Mouse (Mus musculus) T-cell, adult 2 months (primary cell): ENCODE measurements at regions not wholly inside any gene's neighbourhood (a gene's known extent, or its start where the extent isn't known, plus 50 kb on each side); places are given as distances from the start of the nearest gene placed in this dataset.

Source experiments
- DNase-seq: peaks from one replicate; pipeline ENCODE4 v3.0.0; 2022; ENCODE audit warnings: low spot score

DNA sequence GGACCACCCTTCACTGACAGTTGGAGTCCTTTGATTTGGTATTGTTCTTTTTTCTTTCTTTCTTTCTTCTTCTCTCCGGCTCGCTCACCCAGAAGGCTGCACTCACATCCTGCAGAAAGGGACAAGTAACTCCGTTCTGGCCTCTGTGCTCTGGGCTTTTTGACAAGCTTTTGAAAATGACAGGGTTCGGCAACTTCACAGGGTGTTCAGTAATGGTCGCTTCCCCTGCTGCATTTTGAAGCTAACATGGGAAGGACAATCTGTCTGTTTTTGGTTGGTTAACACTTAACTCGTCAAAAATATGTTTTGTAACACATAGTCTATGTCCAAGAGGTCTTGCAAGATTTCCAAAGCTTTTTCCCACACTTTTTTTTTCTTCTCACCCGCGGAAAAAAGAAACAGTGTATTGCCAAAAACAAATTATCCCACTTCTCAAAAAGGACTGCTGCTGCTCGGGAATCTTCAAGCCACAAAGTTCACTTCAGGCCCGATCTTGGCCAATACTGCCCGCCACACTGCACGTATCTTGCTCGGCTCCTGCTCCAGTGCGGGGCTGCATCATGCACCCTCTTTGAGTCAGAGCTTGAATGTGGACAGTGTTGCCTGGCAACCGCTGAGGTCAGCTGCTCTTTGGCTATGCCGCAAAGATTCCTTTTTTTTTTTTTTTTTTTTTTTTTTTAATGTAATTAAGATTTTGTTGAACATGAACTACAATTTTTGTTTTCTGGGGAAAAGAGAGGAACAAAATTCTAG lies 209.4 kb upstream of the Inhba start:
- DNase-seq: no peak

DNA sequence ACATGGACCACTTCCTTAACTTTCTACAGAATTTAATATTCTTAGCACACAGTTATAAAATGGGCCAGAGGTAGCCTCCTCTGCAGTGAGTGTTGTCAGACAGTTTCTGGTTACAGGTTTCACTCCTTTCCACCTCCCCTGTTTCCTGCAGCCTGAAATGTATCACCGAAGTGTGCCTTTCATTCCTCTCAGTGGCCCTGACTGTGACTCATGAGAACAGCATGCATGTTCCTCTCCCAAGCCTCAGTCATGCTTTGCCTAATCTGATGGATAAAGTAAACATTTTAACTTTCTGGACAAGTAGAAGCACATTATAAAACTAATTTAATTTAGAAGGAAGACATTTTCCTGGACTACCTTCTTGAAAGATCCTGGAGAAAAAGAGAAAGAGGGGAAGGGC lies 207.7 kb upstream of the Inhba start:
- DNase-seq: no peak

DNA sequence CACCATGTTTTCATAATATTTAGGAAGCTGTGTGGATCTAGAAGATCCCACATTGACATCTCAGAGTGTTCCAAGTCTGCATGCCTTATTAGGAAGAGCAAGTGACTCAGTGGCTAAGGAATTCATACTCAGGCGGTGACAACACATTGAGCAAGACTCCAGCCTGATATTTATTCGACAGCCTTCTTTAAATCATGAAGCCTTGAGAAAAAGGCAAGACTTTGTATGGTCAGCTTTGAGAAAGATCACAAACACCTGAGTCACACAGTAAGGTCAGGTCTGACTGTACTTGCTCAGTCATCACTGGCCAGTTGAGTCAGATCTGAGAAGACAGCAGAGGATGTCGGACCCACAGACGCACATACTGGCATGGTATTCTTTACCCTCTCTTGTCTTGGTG lies 204.7 kb upstream of the Inhba start:
- no peak for DNase-seq

DNA sequence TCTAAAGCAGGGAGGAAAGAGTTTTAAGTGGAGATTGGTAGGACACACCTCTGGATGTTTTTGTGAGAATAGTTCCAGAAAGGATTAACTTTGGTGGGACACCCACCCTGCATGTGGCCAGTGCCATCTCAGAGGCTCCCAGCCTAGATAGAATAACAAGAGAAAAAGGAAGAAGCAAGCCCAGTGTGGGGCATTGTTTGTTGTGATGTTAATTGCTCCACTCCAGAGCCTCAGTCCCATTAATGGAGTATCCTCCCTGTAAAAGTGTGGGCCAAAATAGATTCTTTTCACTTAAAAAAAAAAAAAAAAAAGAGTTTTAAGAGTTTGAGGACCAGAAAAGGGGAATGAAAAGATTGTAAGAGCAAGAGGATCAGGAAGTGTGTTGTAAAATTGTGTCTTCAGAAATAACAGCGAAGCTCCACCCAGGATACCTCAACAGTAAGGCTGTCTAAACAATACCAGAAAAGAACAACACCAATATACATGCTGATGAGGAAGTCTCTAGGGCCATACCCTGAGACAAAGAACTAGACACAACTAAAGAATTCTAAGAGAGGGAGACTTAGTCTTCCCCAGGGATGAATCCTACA lies 189.3 kb upstream of the Inhba start:
- DNase-seq: no peak

DNA sequence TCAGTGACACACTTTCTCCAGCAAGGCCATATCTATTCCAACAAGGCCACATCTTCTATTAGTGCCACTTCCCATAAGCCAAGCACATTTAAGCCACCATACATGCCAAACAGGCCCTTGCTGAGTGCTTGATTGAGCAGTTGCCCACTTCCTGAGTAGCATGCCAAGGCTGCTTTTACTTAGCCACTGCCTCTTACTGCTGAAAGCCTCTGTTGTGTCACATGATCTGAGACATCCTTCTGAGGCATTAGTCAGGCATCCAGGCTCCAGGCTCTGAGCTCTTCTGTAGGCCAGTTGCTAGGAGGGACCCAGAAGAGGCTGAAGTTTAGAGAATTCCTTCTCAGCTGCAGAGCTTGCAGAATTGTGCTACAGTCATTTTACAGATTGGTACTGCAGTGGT lies 165.8 kb upstream of the Inhba start:
- peak; percentile 39 for DNase-seq

DNA sequence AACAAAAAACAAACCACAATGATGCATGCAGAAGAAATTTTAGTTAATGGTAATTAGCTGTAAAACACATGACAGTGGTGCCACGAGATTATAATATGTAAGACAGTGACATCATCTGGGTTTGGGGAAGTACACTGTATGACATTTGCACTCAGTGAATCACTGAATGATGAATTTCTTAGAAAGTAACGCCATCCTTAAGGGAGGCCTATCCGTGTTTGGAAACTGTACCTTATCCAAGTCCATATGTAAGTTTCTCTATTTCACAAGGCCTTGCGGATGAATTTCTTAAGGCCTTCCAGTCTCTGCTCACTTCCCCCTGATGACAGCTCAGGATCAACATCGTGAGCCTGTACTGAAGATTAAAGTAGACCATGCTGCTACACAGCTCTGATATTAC lies 163.6 kb upstream of the Inhba start:
- DNase-seq: no peak

DNA sequence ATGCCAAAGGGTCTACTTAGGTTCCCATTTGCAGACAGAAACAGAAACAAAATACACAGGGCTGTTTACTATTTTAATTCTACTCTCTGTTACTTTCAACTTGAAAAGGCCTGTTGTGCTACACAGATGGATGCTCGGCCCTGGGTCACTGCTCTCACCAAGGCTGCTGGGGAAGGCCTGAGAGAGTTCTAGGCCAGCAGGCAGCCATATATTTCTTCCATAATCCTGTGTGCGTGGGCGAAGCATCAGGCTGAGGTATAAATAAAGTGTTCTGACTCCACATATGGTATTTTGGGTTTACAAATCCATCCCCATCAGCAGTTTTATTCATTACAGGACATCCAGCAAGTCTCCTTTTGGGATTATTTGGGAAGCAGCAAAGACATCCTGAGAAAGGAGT lies 162.5 kb upstream of the Inhba start:
- DNase-seq: no peak

DNA sequence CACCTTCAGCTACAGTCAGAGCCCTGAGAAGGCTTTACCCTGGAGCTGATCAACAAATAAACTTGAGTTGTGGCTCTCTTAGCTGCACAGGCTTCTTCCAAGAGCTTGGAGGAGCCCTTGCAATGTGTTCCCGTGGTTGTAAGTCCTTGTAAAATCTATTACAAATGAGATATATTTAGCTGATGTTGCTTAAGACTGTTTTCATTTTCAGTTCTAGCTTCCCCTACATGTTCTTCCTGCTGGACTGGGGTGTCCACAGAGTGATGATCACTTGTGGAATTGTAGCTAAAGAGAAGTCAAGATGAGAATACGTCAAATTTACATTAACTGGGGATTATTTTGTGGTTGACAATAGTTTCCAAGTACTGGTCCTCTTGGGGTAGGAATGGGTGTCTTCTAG lies 161.3 kb upstream of the Inhba start:
- no peak for DNase-seq

DNA sequence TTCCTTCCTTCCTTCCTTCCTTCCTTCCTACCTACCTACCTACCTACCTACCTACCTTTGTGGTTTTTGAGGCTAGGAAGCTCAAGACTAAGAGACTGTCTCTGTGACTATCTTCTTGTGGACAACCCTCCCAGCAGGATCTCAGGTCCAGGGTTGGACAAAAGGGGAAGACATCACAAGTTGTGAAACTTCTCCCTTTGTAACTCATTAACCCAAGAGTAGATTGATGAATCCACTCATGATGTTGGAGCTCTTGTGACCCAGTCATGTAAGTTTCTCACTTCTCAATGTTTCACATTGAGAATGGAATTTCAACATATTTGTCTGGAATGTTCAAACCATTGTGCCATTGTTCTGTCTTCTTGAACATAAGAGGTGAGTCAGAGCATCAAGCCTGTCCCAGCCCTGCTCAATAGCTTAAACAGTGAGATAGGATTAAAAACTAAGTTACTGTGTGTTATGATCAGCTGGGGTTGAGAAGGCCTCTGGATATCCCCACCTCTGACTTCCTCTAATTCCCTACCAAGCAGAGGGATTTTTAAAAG lies 158.6 kb upstream of the Inhba start:
- DNase-seq: no peak

DNA sequence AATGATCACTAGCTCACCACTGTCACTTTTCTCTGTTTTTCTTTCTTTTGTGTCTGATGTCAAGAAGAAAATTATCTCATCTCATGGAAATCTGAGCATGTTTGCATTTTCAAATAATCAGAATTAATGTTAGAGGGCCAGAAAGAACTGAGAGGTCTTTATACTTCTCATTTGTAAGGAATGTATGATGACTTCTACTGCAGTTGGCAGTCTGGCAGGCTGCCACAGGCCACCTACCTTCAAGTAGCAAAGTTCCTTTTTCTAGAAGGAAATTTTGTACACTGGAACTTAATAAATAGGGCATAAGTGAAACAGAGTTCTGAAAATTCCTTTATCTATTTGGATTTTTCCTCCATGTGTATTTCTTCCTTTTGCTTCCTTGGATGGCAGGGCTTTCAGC lies 148.7 kb upstream of the Inhba start:
- DNase-seq: no peak

DNA sequence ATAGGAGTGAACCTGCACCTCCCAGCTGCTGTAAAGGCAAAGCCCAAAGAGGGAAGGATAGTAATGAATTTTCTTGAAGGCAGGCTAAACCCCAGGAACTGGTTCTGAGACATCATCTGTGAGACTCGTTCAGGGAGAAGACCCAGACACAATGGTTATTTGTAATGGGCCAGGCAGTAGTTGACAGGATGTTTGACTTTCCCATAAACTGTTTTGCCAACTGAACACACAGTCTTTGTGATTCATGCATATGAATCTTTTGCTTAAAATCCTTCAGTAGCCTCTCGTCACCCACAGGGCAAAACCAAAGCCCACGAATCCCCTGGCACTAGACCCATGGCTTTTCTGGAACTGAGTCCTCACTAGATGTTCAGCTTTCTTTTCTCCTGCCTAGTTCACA lies 148.3 kb upstream of the Inhba start:
- no peak for DNase-seq

DNA sequence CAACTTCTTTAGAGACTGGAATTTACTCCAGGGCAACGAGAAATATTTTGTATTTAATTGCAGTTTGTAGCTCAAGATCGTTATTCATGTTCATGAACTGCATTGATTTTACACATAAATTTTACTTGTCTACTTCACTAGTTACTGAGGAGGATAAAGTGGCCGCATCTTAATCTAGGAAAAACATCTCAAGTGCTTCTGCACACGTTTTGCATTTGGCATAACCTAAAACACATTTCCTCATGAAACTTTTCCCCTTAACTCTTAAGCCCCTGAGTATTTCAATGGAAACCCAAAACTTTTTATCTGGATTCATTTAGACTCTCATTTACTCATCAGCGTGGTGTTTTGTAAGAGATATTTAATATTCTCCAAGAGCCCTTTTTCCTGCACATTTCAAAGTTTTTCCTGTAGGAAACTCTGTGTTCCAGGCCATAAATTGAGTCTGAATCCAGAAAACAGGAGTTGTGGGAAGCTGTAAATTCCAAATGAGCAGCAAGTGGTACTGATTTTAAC lies 144.5 kb upstream of the Inhba start:
- no peak for DNase-seq

DNA sequence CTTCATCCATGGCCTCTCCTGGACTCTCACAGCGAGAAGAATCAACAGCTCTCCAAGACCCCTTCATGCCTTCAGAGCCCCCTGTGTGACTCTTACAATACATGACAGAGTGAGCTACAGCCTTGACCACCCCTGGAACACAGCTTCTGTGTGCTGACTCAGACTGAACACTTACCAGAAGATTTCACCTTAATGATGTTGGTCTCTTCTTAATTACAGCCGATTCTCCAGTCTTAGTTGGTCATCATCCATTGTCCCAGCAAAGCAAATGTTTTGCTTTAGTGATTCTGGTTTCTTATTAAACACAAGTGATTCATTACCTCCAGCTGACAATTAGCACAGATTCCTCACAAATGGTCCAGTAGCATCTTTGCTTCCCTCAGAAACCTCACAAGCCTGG lies 134.0 kb upstream of the Inhba start:
- DNase-seq: no peak

DNA sequence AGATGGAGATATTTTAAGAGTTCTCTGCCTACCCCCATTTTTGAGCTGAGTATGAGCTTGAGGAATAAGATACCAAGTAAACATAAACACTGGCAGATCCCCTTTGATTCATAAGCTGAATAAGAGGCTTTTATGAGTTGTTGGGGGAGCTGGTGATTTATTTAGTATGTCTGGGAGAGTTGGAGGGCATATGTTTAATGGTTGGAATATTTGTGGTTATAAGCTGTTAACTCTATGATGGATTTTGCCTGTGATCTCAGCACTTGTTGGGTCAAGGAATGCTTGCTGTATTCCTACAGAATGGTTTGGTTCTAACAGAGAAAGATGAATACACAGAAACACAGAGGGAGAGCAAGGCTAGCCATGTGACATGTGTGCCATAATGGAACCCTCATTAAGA lies 132.1 kb upstream of the Inhba start:
- DNase-seq: no peak

DNA sequence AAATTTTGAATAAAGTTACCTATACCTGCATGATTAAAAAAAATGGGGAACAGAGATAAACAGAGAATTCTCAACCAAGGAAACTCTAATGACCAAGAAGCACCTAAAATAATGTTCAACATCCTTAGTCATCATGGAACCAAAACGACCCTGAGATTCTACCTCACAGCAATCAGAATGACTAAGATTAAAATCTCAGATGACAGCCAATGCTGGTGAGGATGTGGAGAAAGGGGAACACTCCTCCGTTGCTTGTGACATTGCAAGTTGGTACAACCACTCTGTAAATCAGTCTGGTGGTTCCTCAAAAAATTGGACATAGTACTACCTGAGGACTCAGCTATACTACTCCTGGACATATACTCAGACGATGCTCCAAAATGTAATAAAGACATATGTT lies 120.9 kb upstream of the Inhba start:
- DNase-seq: no peak

DNA sequence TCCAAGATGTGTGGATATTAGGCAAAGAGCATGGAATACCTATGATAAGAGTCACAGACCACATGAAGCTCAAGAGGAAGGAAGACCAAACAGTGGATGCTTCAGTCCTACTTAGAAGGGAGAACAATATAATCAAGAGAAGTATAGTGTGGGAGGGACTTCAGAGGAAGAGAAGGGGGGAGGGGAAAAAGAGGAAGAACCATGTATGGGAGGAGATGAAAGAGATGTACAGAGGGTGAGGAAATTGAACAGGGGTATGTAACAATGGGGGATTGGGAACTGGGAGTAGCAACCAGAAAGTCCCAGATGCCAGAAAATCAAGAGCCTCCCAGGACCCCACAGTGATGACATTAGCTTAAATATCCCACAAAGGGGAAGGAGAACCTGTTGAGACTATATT lies 120.2 kb upstream of the Inhba start:
- DNase-seq: no peak

DNA sequence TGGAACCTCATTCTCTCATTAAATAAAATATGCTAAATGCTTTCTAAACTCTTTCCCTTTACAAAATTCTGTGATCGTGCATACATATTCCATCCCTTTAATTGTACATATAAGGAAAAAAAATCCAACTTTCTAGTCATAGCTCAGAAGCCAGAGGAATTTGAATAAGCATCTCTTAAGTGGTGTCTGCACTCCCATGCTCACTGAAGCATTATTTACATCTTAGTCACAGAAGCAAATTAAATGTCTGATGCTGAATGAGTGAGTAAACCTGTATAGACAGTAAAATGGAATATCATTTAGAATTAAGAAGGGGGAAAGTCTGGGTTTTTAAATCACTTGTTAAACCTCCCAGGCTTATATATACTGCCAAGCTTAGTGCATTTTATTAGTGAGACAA lies 113.5 kb upstream of the Inhba start:
- DNase-seq: no peak

DNA sequence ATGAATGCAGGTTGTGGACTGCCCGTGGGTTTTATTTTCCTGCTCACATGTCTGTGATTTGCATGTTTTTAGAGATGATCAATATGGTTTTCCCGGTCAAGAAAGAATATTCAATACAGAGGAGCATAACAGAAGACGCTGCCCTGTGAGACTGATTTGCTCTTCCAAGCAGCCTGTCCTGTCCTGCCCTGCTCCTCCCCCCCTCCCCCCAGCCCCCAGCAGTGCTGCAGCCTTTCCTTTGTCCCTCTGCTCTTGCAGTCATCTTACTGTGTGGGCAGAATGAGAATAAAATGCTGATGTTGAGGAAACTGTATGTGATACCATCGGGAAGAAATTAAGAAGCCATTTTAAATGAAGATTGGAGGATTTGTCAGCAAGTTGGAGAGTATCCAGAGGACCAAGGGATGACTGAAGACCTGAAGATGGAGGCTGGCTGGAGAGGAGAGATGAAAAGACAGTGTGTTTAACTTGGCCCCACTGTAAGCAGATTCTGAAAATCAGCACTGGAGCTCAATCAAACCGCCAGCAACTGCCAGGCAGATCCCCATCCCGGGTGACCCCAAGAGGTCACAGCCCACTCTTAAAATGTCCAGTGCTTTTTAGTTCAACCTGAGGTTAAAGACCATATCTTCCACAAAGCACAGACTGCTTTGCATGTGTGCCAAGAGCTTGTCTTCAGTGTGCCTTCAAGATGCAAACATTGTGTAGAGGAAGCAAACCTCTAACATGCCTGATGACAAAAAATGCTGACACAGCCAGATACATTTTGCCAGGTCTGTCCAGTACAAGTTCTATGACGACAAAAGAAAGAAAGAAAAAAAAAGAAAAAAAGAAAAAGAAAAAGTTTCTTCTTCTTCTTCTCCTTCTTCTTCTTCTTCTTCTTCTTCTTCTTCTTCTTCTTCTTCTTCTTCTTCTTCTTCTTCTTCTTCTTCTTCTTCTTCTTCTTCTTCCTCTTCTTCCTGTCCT lies 109.7 kb upstream of the Inhba start:
- DNase-seq: no peak

DNA sequence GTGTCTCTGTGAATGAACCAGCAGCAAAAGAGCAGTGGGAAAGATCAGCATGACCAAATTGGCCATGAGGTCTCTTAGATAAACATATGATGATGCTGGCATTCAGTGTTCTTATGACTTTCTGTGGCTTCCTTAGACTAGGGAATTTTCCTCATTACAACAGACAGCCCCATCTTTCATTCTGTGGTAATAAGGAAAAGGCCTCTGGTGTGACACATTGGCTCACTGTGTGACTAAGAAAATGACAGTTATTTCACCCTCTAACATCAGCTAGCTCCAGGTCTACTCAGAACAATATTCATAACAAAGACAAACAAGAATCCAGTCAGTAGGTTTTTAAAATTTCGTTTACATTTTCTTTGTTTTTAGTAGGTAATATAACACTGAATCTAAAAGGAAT lies 103.8 kb upstream of the Inhba start:
- DNase-seq: no peak

DNA sequence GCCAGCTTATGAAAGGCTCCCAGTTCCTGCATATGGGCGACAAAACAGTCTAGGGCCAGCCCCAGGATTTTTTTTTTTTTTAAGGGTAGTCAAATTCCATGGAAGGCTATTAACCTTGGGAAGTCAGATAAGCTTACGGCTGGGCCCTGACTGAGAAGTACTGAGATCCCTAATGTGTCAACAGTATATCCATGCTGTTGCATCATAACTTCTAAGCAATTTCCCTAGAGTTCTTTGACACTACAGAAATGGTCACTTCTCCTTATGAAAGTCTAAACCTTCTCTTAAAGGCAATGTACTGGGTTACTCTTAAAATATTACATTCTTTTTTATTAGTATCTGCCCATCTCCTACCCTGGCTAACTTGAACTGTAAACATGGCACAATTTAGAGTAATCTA lies 101.1 kb upstream of the Inhba start:
- no peak for DNase-seq

DNA sequence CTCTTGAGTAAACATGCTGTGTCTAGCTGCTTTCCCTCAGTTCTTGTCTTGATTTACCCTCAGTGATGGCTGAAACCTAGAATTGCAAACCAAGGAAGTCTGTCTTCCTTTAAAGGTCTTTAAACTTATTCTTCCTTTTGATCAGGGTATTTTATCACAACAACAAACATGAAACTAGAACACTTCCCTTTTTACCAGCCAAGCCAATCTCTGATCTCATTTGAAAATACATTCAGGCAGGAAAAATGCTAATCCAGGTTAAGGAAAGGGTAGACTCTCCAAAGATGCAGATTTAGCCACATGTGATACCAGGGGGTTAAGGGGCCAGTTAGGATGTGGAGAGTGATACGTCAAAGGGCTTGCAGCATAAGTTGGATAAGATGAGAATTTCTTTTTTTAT lies 100.4 kb upstream of the Inhba start:
- no peak for DNase-seq

DNA sequence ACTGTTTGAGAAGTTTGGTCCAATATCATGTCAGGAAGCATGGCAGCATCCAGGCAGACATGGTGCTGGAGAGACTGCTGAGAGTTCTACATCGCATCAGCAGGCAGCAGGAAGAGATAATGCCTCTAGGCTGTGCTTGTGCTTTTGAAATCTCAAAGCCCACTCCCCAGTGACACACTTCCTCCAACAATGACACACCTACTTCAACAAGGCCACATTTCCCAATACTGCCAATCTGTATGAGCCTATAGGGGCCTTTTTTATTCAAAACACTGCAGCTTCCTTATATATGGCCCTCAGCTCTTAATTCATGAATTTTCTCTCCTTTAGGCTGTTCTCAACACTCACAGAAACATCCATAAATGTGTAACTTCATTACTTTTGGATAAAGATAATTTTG lies 97.4 kb upstream of the Inhba start:
- no peak for DNase-seq

DNA sequence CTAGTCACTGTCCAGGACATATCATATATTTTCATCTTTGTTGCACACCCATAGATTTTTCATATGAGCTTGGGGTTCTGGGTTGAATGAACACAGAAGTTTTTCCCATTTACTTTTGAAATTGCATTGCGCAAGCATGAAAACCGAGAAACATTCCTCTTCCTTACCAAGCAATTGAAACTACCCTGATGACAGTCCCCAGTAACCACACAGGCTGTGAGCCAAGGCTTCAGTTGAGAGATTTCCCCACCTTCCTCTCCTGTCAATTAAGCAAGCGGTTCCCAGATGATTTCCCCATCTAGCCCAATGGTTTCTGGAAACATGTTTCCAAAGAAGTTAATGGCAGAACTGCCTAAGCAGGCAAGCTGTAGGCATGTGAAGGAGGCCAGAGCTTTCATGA lies 81.8 kb upstream of the Inhba start:
- no peak for DNase-seq
